ENCODE assay signal across 17 mouse cellular contexts in genomic region chr7:132880276-132880675, GRCm38 (mm10).
"Had no signal": no experiment of that assay in that cellular context is flagged by ENCODE, and none has a peak within 500 bp of the region (broad histone marks: within the 10 kb centered on the region; RNA-seq: fewer than 3 reads in every experiment).

No protein-coding gene starts in this region.

- H3K9ac ChIP-seq: neural tube, embryonic 12.5 days; neural tube, embryonic 13.5 days; neural tube, embryonic 15.5 days; stomach, embryonic 15.5 days had no signal

- H3K4me1 ChIP-seq: neural tube, embryonic 12.5 days; neural tube, embryonic 13.5 days; neural tube, embryonic 15.5 days; stomach, embryonic 15.5 days had no signal

- H3K9me3 ChIP-seq: neural tube, embryonic 12.5 days; neural tube, embryonic 13.5 days; neural tube, embryonic 15.5 days; stomach, embryonic 15.5 days had no signal

- H3K27me3 ChIP-seq: neural tube, embryonic 12.5 days; neural tube, embryonic 13.5 days; neural tube, embryonic 15.5 days; stomach, embryonic 15.5 days had no signal

- H3K27ac ChIP-seq: neural tube, embryonic 12.5 days; neural tube, embryonic 13.5 days; neural tube, embryonic 15.5 days; stomach, embryonic 15.5 days; stomach, postnatal 0 days had no signal

- DNase-seq: retina, postnatal 1 day; right cerebral cortex, adult 18-20 months; right cerebral cortex, postnatal 14 days; right cerebral cortex, postnatal 25 days; right cerebral cortex, postnatal 4 days; spleen, adult 18-20 months; thymus, adult 18-20 months; thymus, adult 2 months; thymus, postnatal 14 days; thymus, postnatal 25 days; thymus, postnatal 36 days; thymus, postnatal 4 days had no signal

- H3K4me3 ChIP-seq: neural tube, embryonic 12.5 days; neural tube, embryonic 13.5 days; neural tube, embryonic 15.5 days; stomach, embryonic 15.5 days had no signal
